Mouse (Mus musculus): ENCODE measurements around the gene Lancl1.

Gene Lancl1

DNA sequence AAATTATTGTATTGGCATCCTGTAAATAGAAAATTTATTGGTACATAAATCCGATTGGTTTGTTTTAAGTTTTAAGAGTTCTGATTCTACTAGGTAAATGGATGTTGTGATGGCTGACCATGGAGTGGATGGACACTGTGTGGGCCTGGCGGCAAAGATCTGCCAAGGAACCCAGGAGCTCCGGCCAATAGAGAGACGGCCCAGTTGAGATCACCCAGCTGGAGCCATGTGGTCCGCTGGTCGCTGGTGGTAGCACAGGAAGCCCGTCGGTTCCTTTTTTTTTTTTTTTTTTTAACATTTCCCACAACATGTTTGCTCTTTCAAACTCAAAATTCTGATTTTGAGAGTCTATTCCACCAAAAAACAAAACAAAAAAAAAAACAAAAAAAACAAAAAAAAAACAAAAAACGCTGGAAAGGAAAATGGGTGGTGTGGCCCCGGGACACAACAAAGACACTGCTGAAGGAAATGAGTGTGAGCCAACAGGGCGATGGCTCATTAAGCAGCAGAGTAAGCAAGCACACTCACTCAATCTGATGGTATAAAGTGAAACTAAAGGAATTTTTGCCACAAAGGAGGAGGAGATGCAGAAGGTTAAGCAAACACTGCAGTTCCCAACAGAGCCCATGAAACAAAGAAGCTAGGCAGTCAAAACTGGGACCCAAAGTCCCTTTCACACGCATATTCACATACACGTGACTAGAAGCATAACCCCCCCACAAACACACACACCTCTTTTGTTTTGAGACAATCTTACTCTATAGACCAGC lies 21.4 kb downstream of the Lancl1 start:
- in situ Hi-C loops (cut with MboI, MseI): loop anchor here (10.0 kb wide), 1 partner anchor 1972 kb away; no protein-coding TSS in a partner anchor

DNA sequence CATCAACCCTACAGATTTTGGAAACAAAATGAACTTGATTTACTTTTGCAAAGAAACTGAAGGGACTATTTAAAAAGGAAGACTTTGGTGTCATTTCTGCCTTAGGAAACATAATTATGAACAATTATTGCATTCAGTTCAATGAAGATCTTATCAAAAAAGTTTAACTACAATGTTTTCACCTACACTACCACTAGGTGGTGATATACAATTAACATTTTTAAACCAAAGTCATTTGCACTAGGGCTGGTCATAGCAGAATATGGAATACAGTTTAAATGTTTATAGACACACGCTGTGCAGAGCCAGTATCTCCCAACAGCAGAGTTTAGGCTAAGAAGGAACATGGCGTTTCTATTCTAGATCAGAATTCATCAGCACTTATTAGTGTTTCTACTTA lies 24.5 kb downstream of the Lancl1 start:
- in situ Hi-C loops (cut with MboI, MseI): loop anchor here (10.0 kb wide), 1 partner anchor 1969 kb away; no protein-coding TSS in a partner anchor

DNA sequence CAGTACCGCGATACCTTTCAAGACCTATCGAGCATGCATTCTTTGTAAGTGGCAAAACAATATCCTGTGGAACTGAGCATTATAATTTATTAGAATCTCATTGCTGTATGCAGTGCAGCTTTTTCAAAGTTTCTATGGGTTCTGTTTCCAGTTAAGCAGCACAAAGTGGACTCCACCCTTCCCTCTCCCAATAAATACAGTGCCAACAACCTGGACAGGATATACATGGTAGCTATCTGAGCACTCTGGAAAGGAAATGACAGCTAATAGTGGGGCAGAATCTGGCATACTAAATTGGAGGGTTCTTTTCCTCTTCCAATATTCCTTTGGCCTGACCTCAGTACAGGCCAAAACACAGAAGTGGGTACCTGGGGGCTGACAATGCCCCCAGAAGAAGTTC lies 28.2 kb downstream of the Lancl1 start:
- in situ Hi-C loops (cut with MboI, MseI): loop anchor here (10.0 kb wide), 1 partner anchor 1966 kb away; no protein-coding TSS in a partner anchor

DNA sequence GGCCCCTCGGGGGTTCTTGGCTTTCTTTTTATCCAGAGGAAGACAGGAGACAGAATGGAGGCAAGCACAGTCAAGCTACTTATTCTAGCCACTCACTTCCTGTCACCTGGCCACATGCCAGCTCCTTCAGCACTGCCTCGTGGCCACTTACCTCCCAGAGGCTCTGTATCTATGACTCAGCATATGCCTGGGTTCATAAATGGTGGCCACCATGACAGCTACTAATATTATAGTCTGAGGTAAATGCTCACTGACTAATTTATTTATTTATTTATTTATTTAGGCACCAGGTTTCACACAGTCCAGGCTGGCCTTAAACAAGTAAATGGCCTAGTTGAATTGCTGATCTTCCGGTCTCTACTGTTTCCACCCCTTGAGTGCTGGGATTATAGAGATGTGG lies 35.0 kb downstream of the Lancl1 start:
- in situ Hi-C loops (cut with MboI, MseI): no loop called here

DNA sequence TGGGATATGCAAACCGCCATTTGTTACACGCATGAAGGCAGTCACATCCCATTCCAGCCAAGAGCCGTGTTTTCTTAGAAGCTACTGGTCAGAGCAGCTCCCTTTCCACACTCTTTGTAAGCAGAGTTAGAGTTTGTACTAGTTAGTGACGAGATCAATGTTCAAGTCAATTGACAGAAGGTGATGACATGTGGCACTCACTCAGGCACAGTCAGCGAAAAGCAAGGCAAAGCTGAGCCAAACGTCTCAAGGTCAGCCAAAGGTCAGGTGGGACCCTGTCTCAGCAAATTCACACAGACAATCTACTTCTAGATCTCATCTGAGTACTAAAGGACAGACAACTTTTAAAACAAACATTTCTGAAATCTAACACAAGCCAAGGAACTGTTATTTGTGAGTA lies 36.4 kb downstream of the Lancl1 start:
- in situ Hi-C loops (cut with MboI, MseI): no loop called here

DNA sequence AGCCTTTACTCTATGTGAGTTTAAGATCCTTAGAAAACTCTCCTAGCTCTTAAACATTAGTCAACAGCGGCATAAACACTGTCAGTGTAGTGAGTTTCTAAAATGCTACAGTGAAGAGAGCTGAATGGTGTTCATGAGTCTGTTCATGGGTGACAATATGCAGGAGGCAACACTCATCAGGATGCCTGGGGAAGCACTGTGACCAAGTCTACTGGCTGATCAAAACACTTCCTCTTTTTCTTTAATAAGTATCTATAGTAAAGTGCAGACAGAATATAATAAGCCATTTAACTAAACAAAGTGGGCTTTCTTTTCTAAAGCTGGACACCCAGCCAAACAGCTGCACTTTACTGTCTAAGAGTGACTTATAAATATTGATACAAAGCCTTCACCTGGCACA lies 37.3 kb downstream of the Lancl1 start:
- in situ Hi-C loops (cut with MboI, MseI): no loop called here

DNA sequence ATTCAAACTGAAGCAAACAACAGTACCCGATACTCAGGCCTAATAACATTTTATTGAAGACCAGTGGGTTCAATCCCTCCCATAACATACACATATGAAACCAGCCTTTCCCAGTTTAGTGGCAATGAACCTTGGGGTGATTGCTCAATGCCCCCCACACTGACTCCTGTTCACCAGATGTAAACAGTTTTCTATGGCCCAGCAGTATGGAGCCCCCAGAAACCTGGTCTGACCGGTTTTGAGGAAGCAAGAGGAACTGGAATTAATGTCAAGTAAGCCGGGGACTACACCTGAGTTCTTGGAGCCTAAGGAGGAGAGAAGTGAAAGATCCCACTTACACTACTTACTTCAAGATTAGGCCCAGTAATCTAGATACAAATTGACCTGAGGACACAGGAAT lies 38.2 kb downstream of the Lancl1 start:
- in situ Hi-C loops (cut with MboI, MseI): no loop called here

DNA sequence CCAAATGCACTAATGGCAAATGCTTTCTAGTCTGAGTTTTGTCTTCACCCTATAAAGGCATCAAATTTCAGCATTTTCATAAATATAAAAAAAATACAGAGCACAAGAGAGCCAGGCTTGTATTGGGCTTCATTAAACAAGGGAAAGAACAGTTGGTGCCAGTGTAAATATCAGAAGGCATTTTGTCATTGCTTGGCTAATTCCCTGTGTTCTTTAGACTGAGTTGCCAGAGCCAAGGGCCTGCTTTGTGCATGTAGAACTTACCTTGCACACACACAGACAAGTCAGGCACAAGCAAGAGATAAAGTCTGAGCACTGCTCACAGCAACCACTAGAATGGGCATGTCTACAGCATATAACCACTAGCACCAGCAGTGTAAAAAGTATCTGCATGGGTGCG lies 40.1 kb downstream of the Lancl1 start:
- in situ Hi-C loops (cut with MboI, MseI): no loop called here

DNA sequence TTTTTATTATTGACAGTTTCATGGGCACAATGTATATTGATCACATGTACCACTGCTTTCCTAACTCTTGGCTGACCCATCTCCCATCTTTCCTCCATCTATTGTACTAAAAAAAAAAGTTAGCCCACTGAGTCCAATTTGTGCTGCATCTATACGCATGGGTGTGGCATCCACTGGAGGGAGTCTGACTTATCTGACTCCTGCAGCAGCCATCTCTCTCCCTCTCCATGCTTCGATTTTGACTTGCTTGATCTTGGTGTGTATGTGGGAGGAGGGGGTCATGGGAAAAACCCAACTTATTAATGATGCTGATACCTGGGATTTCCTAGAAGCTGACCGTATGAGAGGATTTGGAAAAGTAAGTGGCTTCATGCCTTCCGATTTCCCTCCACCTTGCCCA lies 40.5 kb downstream of the Lancl1 start:
- in situ Hi-C loops (cut with MboI, MseI): no loop called here

DNA sequence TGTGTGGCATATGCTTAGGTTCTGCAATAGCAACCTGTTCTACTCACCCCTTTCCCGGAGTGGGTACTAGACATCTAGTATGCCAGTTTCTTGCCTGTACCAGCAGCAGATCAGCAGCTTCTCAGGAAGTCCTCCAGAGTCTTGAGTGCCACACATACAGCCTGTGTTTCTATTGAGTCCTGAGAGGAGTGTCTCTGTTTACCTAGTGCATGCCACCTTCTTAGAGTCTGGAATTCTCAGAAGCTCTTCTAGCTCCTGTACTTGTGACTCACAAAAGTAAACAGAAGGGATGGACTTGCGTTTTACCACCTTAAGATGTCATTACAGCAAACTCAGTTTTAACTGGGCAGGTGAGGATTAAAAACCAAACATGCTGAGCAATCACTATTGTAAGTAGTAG lies 41.9 kb downstream of the Lancl1 start:
- in situ Hi-C loops (cut with MboI, MseI): no loop called here

DNA sequence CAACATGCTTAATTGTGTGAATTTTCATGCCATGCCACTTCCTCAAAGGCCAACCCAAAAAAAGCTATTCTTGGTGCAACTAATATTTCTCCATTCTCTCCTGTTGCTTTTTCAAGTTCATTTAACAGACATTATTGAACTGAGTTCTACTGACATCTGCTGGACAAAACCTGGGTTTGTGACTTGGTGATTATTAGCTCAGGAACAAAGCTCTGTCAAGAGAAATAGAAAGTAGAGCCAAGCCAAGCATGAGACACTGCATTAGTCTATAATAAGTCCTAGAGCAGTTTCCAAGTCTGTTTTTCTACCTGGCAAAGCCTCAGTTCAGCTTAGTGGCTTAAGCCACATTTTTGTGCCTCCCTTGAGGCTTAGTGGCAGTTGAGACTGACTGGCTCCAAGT lies 45.9 kb downstream of the Lancl1 start:
- in situ Hi-C loops (cut with MboI, MseI): no loop called here

DNA sequence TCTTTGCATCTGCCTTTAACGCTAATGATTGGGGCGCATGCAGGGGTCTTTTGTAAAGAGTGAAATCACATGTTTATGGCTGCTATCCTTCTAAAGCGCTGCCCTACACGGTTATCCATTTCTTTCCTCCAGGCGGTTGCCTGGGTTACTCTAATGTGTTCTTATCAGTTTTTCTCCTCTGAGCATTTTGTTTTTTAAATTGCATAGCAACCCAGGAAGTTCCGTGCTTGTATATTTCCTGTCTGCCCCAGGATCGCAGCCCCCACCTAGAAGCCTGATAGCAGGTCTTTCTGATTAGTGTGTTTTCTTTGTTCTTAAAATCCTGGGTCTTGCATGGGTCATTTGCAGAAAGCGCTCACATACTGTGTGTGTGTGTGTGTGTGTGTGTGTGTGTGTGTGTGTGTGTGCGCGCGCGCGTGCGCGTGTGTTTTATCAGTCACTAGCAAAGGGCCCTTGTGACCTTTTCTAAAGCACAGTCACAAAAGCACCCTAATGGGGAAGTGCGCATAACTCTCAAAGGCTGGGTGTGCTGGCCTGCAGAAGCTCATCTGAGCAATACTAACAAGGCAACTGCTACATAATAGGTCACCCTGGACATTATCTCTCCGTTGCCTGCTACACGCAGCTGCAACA lies 51.0 kb downstream of the Lancl1 start:
- in situ Hi-C loops (cut with MboI, MseI): no loop called here

DNA sequence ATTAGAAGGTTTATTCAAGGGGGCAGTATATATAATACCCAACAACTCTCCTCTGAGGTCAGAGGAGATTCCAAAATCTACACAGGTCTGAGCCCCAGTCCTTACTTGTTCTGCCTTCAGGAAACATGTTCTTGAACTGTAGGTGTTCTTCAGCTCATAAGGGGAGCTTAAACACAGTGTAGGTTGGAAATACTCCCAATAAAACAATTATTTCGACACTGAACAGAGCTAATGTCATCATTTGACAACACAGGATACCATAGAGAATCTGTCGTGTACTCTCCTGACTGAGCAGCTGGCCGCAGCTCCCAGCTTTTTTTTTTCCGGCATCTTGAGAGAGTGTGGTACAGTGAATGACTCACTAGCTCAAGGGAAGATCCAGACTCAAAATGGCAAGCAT lies 52.8 kb downstream of the Lancl1 start:
- in situ Hi-C loops (cut with MboI, MseI): no loop called here

DNA sequence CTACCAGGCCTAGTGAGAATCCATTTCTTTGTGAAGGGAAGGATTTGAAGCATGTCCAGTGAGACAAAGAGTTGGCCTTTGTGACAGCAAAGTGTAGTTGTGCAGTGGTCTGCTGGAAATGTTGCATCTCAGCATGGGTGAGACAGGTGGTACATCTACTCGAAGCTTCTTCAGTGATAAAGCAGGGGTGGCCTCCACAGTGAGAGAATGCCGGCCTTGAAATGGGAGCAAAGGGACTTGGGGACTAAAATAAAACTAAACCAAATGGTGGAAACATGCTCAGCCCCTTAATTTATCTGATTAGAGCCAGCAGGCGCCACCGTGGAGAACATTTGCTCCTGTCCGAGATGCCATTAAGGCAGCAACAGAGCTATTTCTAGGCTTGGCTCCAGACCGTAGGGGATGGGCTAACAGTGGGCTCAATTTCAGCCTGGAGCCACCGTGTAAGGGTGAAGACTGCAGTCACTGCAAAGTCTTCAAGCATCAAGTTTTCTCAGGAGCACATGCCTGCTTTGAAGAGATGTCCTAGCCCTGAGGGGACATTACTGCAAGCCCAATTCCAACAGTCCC lies 53.5 kb downstream of the Lancl1 start:
- in situ Hi-C loops (cut with MboI, MseI): no loop called here

DNA sequence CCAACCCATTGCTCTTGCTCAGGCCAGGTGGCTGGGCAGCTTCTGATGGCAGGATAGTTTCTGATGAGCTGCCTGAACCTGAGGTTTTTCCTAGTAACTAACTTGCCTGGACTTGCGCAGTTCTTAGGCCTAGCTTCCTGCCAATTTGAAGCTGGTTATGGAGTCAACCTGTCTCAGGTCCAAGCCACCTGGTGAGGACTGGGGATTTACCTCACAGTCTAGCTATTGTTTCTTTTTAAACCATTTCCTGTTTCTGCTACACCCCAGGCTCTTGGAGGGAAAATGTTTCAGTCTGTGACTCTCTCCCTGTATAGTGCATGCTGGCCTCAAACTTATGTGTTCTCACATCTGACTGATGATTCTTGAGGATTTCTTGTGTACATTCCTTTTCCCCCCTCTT lies 58.5 kb downstream of the Lancl1 start:
- in situ Hi-C loops (cut with MboI, MseI): no loop called here

DNA sequence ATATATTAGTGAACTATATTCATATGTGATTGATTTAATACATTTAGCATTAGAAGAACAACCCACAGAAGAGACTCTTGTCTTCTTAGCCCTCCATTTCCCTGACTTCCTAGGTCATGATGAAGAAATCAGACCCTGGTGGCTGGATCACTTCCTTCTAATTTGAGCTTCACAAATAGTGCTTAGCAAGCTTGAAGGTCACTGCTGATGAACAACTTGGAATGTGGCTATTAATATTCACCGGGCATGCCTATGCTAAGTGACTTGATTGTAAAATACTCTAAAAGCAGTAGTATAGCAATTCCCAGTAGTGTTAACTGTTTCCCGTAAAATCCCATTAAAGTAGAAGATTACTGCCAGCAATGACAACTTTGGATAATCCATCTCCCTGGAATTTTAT lies 63.2 kb downstream of the Lancl1 start:
- in situ Hi-C loops (cut with MboI, MseI): no loop called here

DNA sequence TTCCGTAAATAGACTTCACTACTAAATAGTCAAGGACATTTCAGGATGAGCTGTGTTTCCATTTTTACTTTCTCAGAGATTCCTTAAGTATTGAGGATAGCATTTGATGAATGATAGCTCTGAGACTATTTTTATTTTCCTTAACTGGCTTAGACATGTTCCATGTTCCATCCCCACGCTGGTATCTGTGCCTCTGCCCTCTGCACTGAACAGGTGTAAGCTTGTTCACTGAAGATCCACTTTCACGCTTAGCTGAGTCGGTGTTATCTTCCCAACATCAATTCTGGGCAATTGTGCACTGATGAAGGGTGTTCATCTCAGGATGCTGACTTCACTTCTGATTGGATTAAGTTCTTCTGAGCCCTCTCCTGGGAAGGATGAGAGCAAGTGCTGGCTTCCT lies 73.8 kb downstream of the Lancl1 start:
- in situ Hi-C loops (cut with MboI, MseI): no loop called here

DNA sequence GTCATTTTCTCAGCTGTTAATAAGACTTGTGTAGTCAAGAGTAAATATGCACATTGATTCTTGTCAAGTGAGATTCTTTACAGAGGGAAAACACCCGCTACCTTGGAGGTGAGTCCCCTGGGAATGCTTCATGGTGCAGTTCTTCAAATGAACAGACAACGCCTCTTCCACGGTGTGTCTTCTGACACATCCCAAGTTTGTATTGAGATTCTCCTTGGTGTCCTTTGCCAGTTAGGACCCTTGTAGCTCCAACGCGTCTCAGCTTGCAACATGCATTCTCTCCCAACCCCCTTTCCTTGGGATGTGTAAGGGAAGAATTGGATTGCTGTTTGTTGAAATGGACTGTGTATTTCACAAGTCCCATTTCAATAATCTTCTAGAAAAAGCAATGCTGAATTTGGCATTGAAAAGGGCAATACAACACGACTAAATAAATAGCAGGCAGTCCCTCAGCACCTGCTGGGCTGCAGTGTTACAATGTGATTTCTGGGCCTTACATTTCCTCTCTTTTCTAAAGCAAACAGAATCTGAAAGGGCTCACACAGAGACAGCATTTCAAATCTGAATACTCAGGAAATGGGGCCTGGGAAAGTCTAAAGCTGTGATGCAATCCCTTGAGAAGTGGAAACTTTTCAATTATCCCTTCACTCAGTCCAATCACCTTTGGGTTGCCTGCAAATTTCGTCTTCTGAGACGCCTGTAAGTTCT lies 78.0 kb downstream of the Lancl1 start:
- in situ Hi-C loops (cut with MboI, MseI): no loop called here

DNA sequence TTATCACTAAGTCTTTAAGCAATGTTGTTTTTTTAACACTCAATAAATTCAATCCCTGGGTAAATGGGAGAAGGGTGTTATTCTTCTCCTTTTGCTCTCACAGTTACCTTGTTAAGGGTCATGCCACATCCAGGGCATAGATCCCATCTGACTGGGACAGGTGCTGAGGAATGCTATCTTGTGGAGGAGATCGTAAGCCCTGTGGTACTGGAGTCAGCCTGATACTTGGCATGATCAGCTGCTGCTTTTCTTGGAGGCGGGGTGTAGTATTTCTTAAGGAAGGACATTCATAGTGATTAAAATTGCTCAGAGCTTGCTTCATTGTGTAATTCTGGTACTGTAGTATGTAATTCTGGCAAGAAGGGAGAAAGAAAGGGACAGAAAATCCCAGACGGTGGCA lies 81.3 kb downstream of the Lancl1 start:
- in situ Hi-C loops (cut with MboI, MseI): no loop called here

DNA sequence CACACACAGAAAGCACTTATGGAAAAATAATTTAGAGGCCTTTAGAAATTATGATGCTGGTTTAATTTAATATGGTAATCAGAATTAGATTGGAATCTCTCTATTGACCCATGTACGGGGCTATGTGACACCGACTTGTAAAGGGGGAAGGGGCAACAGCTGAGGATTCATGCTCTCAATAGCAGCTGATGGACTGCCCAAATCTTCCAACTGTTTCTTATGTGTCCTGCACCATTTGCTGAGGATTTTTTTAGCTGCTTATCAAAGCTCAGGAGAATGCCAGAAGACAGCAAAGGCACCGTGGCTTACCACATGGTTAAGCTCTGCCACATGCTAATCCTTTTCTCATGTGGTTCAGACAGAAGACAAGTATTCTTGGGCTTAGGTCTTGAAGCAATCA lies 87.6 kb downstream of the Lancl1 start:
- in situ Hi-C loops (cut with MboI, MseI): no loop called here
